Mouse (Mus musculus): ENCODE data around the gene Vmn1r229. TPM values are rescaled to one million over a fixed set of nuclear protein-coding genes. Genes with fewer than 3 reads are reported as not detected.

The Vmn1r229 gene
- total RNA-seq (2017), result not detected in 3 replicates

- ATAC-seq (replicated peaks; ENCODE audit: insufficient number of reproducible peaks, low FRiP score, low TSS enrichment, poor library complexity, severe bottlenecking), result no peak
Observed at GRCm38 (mm10) chr17:20811255-20811654, at the start of gene Vmn1r229. Gene Vmn1r229 (plus strand): TSS chr17:20811555.

GRCm38 (mm10) chr17:20786057-20786456 is 25.3 kb upstream of the Vmn1r229 start, which contains the start of gene Vmn1r228:
Gene Vmn1r228 (minus strand): TSS chr17:20786157.
- ATAC-seq (replicated peaks; ENCODE audit: insufficient number of reproducible peaks, low FRiP score, low TSS enrichment, poor library complexity, severe bottlenecking), result no peak

- ATAC-seq (replicated peaks; ENCODE audit: insufficient number of reproducible peaks, low FRiP score, low TSS enrichment, poor library complexity, severe bottlenecking), result no peak
Observed at GRCm38 (mm10) chr17:20840144-20840543, 28.8 kb downstream of the Vmn1r229 start, which contains the start of gene Vmn1r230. Gene Vmn1r230 (plus strand): TSS chr17:20840444.

Other genes with a start within 250 kb of the Vmn1r229 start
- not detected in 3 replicates for gene Vmn2r109, start 246.8 kb upstream of the Vmn1r229 start, total RNA-seq (2017)
- gene Vmn2r110, start 215.1 kb upstream of the Vmn1r229 start, total RNA-seq (2017), result not detected in 3 replicates
- not detected in 3 replicates for gene Fpr-rs3, start 186.7 kb upstream of the Vmn1r229 start, total RNA-seq (2017)
- gene Vmn1r226, start 128.7 kb upstream of the Vmn1r229 start, total RNA-seq (2017), result not detected in 3 replicates
- gene Vmn1r227, start 81.7 kb upstream of the Vmn1r229 start, total RNA-seq (2017), result not detected in 3 replicates
- gene Vmn1r228, start 25.4 kb upstream of the Vmn1r229 start, total RNA-seq (2017), result 0.95 TPM in 1 of 3 replicates, not detected in the others
- gene Vmn1r230, start 28.9 kb downstream of the Vmn1r229 start, total RNA-seq (2017), result not detected in 3 replicates
- not detected in 3 replicates for gene Vmn1r231, start 93.5 kb downstream of the Vmn1r229 start, total RNA-seq (2017)
- not detected in 3 replicates for gene Vmn1r232, start 108.2 kb downstream of the Vmn1r229 start, total RNA-seq (2017)
- gene Ppp2r1a, start 133.8 kb downstream of the Vmn1r229 start, total RNA-seq (2017), result 105 to 145 TPM (median 139 TPM) in 3 replicates
- gene Vmn1r233, start 184.9 kb downstream of the Vmn1r229 start, total RNA-seq (2017), result not detected in 3 replicates
- 14.8 to 28.5 TPM (median 21.0 TPM) in 3 replicates for gene Zfp160, start 197.3 kb downstream of the Vmn1r229 start, total RNA-seq (2017)